Mouse (Mus musculus) ZHBTc4 (cell line): ENCODE measurements at regions not wholly inside any gene's neighbourhood (a gene's known extent, or its start where the extent isn't known, plus 50 kb on each side); places are given as distances from the start of the nearest gene placed in this dataset.
"Not testable (repeated sequence)": the region's sequence is repeated elsewhere in the genome, so short reads cannot be mapped to it uniquely, and the experiment has no call there.

Source experiments
- DNase-seq: peaks from one replicate; pipeline ENCODE4 v3.0.0-alpha.2; 2011; ENCODE audit warnings: low read depth, low spot score

DNA sequence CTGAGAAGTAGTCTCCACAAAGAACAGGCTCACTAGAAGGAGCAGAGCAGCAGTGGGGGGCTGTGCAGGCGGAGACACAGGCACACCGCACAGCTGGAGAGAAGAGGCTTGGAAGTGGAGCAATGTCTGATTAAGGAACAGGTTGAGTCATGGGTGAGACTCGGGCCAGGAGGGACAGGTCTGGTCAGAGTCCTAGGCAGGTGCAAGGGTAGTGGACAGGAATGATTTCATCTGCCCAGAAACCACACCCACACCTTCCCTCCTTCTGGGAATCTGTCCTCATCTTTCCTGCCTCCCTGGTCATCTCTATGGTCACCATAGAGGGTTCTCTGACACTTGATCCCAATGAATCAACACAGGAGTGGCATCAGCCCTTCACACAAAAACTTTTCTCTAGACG is 983.8 kb downstream of the 4930447A16Rik start:
- no peak for DNase-seq

DNA sequence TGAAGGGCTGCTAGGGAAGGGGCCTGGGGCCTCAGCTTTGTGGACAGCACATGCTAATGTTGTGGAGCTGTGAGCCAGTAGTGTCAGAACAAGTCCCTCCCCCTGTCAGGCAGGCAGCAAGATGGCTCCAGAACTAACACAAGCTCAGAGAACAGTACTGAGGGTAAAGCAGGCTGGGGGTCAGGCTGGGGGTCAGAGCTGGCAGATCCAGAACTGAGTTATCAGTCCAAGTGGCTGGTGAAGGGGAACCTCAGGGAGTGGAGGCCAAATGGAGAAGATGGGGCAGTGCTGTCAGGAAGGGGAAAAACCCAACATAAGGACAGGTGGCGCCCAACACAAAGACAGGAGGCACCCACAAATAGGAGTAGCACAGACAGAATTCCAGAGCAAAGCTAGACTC is 985.1 kb downstream of the 4930447A16Rik start:
- no peak for DNase-seq

DNA sequence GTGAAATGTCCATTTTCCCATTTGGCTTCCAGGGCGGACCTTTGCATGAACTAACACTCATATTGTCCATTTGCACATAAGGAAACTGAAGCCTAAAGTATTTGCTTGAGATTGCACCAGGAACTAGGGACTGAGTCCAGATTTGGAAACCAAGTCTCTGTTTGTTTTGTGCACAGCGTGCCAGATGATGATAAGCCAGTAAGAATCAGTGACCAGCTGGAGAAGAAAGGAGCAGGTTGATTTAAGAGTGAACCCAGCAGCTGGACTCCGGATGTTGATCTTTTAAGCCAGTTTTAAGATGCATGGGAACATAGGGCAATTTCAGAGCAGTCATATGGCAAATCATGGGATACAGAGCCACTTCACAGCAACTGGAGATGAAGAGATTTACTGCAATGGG is 987.1 kb downstream of the 4930447A16Rik start:
- DNase-seq: no peak

- DNase-seq: no peak
Measured at GRCm38 (mm10) chr15:38413329-38413728, 988.0 kb downstream of the 4930447A16Rik start.

GRCm38 (mm10) chr15:38414318-38415090 is 989.1 kb downstream of the 4930447A16Rik start:
- DNase-seq: no peak

GRCm38 (mm10) chr15:38415091-38415486 is 989.7 kb downstream of the 4930447A16Rik start:
- no peak for DNase-seq

GRCm38 (mm10) chr15:38419621-38420020 is 994.3 kb downstream of the 4930447A16Rik start:
- DNase-seq: no peak

DNA sequence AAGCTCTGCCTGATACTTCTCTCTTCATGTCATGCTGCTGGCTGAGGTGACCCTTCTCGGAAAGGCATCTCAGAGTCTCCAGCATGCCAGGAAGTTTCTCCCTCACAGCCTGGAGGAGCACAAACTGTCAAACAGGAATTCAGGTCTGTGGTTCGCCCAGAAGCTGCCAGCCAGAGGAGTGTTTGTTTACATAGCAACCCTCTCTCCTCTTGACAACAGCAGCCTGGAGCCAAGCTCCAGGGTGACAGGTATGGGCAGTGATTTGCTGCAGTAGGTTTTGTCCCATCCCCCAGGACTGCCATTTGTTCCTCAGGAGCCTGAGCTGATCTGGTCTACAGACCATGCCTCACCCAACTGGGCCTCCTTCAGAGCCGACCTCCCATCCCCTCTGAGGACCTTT is 995.4 kb downstream of the 4930447A16Rik start:
- DNase-seq: no peak

DNA sequence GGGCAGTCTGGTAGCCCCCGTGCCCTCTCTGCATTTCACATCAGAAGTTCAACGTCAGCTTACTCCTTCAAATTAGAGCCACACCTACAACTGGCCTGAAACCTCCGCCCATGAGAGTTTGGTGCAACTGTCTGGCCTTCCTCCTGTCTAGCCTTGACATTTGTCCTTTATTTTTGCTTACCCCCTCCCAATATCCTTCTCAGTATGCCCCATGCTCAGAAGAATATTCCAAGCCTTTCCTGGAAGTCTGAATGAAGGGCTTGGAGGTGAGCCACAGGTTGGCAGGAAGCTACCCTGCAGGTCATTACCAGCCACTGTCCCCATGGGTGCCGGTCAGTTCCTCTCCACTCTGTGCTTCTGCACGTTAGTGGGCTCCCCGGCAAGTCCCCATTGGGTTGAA is 997.4 kb downstream of the 4930447A16Rik start:
- no peak for DNase-seq

GRCm38 (mm10) chr15:38425506-38425905 is 1000.2 kb downstream of the 4930447A16Rik start:
- DNase-seq: no peak

GRCm38 (mm10) chr15:38427966-38428365 is 1002.6 kb downstream of the 4930447A16Rik start:
- no peak for DNase-seq

DNA sequence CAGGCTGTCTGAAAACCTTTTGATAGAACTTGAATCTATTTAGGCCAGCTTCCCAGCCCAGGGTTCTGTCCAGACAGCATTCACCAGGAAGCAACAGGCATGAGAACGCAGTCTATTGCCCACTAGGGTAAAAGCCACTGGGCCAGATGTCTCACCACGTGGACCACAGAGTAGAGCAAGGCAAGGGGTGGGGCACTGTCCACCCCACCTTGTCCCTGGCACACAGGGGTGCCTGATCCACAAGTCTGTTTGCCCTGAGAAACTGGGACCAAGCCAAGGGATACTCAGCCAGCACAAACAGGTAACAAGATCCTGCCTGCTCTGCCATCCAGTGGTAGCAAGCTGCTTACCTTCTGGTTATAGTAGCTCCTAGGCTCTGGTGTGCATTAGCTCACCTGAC is 1006.3 kb downstream of the 4930447A16Rik start:
- DNase-seq: no peak

- no peak for DNase-seq
Measured at GRCm38 (mm10) chr15:38433386-38433785, 1008.0 kb downstream of the 4930447A16Rik start.

- DNase-seq: not testable (repeated sequence)
Measured at GRCm38 (mm10) chr15:38434239-38434638, 1008.9 kb downstream of the 4930447A16Rik start.
